Mouse (Mus musculus): ENCODE data around the gene Rhbdd1.

Rhbdd1 gene

DNA sequence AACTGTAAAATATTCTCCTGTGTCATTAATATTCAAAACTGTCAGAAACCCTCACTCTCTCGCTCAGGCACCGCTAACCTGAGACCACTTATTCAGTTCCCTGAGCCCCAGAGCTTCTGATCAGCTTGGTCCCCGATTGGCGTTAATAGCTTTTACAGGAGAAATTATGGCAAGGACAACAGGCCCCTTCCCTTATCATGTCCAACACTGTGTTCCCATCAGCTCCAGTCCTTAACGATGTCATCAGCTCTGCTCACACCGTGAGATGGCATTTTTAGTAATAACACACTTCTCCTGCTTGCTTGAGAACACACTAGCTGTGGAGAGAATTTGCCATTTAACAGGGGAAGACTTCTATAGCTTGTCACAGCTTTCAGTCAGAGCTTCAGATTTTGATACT is 48.2 kb downstream of the Rhbdd1 start:
- no peak for DNase-seq

DNA sequence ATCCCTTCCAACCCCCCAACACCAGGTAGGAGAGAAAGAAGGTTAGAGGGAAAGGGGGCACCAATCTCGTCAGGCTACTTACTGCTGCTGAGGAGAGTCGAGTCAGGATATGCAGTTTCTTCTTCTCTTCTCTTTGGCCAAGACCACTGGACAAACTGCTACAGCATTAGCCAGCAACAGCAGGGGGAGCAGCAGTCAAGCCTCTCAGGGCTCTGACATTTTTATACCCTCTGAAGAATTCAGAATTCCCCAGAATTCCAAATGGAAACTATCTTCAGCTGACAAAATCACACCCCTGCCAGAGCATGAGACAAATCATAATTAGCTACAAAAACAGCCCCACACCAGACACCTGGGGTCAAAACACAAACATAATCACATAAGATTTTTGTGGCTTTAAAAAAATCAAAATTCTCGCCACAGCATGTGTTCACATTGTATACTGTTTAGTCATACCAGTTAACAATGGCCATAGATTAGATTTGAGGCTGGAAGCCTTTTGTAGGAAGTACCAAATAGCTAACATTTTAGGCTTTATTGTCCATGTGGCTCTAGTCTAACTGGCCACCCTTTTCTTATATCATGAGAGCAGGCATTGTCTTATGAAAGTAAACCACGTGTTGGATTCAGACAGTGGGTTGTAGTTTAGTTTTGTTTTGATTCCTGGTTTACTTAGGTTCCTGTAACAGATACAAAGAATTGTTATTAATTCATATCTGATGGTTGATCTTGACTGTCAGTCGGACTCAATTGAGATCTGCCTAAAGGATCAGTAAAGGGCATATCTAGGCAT is 55.6 kb downstream of the Rhbdd1 start:
- DNase-seq = no peak

DNA sequence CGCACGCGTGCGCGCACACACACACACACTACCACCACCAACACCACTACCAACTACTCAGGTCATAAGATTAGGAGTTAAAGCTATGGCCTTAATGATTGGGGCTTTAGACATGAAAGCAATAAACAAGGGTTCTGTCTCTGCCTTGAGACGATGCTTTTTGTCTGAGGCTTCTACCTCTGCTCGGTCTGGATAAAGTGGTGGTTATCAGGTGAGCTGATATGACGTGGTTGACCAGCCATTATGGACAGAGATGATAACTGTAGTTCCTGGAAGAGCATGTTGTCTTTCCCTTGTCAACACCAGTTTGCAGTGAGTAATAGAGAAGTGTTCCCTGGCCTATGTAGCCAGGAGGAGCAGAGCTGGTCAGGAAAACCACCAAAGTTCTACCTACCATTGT is 57.7 kb downstream of the Rhbdd1 start:
- DNase-seq = no peak

DNA sequence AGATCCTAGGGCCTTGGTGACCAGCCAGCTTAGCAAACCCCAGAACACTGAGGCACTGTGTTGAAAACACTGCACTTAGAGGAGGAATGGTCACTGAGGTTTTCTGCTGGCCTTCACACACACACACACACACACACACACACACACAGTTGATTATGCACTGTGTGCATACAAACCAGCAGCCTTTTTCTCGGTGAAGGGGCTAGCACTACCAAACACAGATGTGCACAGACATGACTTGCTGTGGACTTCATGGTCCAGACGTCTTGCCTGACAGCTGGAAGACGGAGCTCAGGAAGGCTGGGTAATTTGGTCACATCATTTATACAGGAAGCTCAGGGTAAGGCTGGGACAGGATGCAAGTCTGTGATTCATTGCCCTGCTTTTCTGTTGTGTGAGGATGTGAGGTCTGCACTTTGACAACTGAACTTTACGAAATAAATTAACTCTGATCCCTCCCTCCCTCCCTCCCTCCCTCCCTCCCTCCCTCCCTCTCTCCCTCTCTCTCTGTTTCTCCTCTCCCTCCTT is 58.6 kb downstream of the Rhbdd1 start:
- DNase-seq = no peak

DNA sequence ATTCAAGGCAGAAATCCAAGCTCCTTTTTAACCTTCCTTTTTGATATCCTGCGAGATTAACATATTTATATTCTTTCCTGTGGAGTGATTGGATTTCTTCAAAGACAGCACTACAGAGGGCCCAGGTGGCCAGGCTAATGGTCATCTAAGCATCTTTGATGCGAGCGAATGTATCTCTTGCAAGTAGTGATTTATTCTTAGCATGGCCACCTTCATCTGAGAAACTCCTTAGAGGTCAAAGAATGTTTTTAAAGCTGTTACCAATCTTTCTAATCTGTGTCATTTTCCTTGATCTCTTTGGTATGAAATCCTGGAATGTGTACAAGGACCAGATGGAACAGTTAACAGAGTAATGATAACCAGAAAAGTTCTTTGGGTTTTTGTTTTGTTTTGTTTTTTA is 59.2 kb downstream of the Rhbdd1 start:
- DNase-seq = no peak

DNA sequence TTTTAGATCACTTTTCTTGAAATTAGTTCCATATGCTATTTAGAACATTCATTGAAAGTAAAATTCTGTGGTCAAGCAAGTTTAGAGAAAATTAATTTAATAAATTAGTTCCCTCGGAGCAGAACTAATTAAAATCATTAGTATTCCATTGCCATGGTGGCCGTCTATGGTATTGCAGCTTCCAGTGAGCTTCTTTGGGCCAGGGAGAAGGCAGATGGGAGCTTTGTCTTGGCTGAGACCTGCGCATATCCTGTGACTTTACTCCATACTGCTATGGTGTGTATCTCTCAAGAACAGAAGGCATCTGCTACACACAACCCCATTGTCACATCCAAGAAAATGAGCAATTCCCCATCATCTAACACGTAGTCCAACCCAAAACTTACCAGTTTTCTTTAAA is 65.7 kb downstream of the Rhbdd1 start:
- no peak for DNase-seq

DNA sequence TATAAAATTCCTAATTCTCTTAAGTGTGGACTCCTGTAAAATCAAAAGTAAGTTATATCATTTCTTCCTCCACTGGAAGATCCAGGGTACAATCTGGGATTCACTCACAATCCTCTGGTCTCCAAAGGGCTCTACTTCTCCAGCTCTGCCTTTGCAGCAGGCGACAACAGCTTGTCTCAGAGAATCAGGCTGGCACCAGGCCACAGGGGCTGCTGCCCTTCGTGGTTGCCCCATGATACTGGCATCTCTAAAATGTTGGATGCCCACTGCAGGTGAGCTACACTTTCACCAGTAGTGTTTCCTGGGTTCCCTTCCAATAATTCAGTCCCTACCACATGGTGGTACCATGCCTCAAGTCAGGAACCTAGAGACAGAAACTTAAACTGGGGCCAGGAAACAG is 67.9 kb downstream of the Rhbdd1 start:
- DNase-seq = no peak

DNA sequence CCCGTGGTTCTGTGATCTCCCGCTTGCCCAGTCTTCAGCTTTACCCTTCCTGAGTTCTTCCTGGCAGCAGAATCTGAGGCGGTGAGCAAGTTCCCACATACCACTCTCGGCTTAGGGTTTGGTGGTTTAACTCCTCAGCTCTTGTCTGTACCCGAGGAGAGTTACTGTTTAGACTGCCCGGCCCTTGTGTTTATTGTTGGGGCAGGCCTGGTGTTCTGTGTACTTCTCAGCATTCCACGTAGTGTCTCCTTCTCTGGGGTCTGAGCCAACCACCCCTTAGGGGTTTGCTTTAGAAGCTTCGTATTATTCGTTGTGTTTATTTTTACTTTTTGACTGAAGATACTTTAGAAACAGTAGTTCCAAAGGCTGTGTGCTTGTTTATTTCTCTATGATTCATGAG is 68.8 kb downstream of the Rhbdd1 start:
- DNase-seq = no peak

DNA sequence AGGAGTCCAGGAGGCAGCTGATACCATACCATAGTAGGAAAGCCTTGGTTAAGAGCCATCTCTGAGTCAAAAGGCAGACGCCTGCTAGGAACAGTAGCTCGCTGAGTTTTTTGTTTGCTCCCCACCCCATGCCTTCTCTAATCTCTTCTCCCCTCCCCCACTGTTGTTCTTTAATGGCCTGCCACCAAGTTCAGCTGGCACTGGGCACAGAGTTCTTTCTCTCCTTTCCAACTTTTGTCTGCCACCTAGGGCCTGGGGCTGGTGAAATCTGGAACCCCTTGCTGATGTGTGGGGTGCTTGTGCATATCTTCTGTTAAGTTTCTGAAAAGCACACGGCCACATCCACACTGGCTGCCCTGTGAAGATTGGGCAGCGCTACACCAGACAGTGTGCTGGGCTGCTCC is 69.6 kb downstream of the Rhbdd1 start:
- no peak for DNase-seq

DNA sequence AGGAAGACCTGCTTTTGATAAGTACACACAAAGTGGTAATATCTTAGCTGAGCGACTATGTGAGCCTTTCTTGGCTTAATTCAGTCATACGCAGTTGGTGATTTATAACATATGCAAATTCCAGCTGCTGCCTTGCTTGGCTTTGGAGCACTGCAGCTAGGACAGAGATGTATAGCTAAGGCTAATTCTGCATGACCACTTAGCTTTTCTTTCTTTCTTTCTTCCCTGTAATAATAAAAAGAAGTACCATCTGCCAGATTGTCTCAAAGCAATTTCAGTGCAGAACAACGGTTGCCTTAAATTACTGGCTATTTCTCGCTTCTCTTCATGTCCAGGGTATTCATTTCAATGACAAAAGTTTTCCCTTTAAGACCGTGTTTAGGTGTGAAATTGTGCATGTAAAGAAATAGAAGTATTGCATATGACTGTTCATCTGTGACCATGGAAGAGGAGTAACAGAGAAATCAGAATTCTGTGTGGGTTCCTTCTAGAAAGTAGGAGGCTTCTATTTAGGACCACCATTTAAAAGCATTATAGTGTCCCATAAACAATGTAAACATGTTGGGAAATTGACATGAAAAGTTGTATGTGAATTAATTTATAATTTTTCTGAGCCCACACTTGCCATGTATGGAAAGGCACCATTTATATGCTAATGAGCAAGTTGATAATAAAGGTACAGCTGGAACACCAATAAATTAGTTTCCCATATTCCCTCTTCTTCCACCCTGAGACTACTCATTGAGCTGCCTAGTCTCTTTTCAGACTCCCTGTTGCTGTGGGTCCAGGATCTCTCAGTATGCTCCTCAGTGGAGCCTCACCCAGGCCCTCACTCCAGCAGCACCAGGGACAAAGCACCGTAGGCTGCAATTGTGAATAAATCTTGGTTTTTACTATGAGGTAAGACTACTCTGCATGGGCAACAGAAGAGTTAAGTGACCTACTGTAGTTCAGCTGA is 70.8 kb downstream of the Rhbdd1 start:
- DNase-seq = no peak

DNA sequence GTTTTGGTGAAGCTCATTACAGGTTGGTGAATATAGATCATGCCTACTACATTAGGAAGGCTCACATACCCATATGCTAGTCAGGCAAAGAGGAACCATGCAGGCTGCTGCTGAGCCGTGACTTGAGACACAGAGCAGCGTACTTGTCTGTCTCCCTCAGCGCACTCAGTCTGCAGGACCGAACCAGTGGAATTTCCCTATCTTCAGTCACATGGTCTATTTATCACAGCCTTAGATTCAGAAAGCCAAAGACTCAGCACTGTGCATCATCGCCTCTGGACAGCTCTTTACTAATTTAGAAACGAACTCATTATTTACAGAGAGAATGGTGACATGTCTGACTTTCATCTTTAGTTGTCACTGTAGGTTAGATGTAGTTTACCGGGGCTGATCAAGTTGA is 73.1 kb downstream of the Rhbdd1 start:
- DNase-seq = no peak

DNA sequence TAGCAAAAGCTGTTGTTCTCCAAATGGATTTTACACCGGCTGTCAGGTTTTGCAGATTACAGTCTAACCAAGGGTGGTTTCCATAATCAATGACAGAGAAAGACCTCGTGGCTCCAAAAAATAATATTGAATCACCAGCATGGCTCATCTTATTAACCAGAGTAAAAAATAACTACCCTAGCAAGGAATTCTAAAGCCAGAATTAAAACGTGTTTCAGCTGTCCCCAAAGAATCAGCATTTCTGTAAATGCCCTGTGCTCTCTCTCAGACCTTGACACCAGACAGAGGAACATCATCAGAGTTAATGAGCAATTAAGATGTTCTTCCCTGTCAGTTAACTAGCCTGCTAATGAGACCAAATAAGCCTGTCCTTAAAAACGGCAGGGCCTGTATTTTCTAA is 79.1 kb downstream of the Rhbdd1 start:
- DNase-seq = no peak

DNA sequence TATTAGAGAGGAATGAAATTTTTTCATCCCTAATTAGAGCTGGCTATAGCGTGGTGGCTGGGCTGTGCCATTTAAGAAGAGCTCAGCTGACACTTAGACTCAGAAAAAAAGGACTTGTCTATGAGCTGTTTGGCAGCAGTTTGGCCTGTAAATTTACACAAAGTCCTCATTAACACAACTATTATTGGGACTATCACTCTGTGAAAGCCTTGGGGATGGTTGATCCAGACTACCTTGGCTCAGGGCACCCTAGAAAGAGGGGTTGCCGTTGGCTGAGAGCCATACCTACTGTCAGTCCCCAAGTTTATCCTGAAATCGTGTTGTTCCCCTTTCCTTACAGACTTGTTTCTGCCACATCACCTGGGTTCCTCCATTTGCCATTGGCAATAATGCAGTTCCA is 91.5 kb downstream of the Rhbdd1 start:
- no peak for DNase-seq

DNA sequence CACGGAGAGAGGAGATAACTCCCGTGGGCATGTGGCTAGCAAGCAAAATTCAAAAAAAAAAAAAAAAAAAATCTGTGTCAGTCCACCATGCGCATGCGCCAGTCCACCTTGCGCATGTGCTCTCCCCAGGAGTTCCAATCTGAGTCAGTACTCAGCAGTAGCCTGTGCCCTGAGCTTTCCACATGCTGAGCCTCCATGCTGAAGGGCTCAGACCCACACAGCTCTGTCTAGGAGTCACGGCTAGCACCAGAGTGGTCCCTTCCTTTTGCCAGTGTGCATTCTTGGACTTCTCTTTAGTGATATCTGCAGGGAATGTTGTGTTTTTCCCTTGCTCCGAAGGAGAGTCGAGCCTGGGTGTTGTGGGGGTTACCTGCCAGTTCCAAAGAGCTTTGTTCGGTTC is 93.0 kb downstream of the Rhbdd1 start:
- DNase-seq = no peak

DNA sequence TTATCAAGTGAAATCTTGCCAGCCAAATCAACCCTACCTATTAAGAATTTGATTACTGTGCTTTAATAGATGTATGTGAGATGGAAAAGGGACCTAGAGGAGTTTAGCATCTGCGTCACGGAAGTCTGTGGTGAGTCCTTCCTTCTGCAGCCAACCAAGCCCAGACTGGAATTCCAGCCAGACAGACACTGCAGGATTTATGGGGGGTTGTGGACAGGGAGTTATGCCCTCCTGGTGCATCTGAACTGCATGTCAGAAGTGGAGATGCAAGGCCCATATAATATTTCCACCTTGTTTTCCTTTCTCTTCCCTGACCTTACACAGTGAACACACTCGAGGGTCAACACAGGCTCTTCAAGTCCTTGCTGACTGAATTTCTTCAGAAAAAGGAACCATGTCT is 94.3 kb downstream of the Rhbdd1 start:
- DNase-seq = no peak

DNA sequence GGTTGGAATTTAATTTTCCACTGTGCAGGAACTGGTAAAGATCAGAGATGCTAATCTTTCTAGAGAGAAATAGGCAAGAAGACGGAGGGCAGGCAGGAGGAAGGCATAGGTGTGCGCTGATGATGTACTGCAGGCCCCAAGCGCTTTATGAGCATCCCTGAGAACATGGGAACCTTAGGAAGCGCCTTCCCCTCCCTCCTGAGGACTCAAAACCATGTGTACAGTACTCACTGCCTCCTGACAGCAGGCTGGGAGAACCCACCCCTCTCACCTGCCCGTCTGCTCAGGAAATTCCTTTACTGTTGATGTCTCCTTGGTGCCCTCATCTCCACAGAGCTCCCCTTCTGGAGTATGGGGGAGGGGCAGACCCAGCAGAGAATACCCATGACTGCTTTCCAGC is 95.3 kb downstream of the Rhbdd1 start:
- DNase-seq = no peak

DNA sequence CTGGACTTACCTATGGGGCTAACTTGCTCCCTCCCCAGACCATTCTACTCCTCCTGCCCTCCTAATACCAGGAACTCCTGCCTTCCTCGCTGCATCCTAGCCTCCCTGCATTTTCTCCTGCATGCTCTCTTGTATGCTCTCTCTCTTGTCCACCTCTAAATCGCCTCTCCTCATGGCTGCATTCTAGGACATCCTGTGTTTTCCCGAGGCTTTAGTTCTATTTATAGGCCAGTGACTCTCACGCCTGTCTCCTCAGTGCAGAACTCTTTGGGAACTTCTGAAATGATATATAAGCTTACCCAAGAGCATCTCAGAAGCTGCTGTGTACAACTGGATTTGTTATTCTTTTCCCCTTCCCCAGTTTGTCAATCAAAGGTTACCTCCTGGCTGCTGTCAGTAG is 95.8 kb downstream of the Rhbdd1 start:
- DNase-seq = no peak

DNA sequence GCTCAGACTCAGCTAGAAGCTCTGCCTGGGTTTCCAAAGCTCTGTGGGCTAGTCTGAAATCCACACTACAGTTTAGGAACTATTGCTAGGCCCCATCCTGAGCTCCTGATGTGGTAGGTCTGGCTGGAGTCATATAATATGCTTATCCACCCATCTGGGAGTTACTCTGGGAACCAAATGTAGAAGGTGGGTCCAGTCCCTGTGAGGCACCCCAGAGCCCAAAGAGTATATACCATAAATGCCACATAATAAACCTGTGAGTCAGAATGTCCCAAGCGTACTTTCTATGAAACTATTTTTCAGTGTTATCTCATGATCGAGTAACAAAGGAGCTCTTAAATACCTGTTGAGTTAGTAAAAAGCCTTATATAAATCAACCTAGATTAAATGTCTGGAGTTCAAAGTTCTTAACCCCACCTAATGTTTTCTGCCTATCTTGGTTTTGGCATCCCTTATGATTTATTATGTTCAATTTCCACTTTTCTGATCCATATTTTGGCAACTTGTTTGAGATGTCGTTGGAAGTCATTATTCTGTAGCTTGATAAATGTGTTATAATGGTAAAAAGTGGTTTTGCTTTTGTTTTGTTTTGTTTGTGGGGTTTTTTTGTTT is 98.3 kb downstream of the Rhbdd1 start:
- no peak for DNase-seq

DNA sequence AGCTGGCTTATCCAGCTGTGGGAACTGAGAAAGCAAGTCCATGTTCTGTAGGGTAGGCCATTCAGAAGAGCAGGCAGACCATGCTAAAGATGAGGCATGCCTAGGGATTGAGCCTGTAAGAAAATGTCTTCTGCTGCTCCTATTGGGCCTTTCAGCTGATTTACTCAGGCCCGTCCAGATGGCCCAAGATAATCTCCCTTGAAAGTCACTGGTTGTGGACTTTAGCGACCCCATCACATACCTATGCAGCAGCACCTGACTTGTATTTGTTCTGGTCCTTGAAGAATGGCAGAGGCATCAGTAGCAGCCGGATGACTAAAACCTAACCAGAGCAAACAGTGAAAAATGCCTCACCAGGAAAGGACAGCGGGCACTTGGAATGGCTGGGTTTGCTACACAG is 99.4 kb downstream of the Rhbdd1 start:
- DNase-seq = no peak

DNA sequence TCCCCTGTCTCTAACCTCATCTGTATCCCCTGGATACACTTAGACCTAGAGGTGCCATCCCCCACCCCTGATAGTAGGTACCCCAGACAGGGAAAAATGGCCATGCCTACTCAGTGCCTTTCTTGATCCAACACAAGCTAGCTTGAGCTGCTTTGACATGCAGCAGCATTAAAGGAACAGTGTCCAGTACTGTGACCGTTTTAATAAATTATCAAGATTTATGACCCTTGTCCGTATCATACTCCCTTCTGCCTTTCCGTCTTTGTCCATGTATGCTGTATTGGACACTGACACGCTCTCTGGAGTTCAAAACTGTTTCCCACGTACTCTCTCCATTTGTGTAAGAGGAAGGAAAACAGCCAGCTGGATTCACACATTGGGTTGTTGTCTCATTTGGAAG is 111.5 kb downstream of the Rhbdd1 start:
- DNase-seq = no peak

DNA sequence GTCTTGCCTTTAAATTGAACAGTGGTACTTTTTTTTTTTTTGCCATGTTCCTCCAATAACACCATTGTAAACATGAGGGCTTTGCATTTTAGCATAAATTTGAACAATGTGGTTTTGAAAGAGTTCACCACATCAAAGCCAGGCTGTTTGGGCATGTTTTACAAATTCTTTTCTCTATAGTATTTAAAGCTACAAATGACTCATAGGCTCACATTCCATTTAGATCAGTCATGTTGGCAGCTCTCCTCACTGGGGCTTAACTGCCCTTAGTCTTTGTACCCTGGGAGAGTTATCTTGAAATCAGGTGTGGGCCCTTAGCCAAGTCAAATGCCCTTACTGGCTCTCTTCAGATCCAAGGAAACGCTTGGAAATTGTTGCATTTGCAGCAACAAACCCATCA is 112.8 kb downstream of the Rhbdd1 start:
- no peak for DNase-seq

DNA sequence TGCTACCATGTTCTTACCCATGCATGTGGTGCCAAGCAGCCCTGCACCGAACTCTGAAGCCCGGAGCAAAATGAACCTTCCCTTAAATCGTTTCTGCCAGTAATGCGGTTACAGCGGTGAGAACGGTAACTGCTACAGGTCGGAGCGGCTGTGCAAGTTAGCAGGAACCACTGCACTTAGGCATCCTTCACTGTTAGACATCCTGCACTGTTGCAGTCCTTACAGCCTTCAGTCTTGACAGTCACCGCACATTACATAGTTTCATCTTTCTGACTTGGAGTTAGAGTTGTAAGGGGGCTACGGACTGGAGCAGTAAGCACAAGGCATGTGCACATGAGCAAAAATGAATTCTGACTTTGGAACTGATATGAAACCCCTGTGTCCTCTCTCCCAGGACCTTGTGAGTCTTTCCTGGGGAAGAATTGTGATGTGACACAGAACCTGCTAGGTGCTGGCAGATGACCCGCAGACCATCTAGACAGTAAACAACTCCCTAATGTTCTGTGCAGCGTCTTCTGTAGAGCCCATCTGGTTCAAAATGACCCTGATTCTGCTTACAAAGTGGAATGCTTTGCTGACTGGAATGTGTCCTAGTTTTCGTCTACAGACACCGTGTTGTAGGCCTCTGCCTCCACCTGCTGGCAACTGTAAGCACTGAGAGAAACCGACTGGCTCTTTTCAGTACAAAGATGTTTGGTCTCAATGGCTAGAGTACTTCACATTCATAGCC is 116.8 kb downstream of the Rhbdd1 start:
- peak in 1 of 2 experiments; percentile 11 for DNase-seq

DNA sequence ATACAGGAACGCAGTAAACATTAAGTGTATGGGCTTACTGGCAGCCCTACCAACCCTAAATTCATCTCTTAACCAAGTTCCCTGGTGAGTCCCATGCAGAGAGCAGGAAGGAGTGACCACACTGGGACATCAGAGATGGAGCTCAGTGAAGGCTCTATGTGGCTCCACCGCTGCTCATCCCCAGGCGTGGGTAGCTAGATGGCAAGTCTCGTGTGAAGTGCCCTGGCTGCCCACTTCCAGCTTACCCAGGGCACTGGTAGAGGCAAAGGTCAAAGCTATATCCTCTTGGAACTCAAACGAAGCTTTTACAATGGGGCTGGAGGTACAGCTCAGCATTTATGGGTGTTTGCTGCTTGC is 117.4 kb downstream of the Rhbdd1 start:
- DNase-seq = no peak

Measured in spleen, adult 18-20 months (tissue).